Mouse (Mus musculus): ENCODE measurements at regions not wholly inside any gene's neighbourhood (a gene's known extent, or its start where the extent isn't known, plus 50 kb on each side); places are given as distances from the start of the nearest gene placed in this dataset.

DNA sequence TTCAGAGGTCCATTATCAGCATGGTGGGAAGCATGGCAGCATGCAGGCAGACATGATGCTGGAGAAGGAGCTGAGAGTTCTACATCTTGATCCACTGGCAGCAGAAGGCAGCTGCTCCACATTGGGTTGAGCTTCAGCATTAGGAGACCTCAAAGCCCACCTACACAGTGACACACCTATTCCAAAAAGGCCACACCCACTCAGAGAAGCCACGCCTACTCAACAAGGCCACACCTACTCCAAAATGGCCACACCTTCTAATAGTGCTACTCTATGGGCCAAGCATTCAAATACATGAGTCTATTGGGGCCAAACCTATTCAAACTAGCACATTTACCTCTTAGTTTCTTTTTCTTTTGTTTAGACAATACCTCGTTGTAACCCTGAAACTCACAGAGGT lies 50.4 kb upstream of the Sox13 start:
- no peak for DNase-seq

Data from adrenal gland, postnatal 14 days (tissue).